Mouse (Mus musculus) erythroblast, embryonic 14.5 days (primary cell): ENCODE results near the gene Rab3gap1.

Experiments used
- GATA1 ChIP-seq: IDR thresholded peaks from 2 replicates; pipeline ENCODE4 v1.6.1; 2012; ENCODE audit warnings: low read length, inconsistent platforms, mixed read lengths
- TAL1 ChIP-seq: IDR thresholded peaks from 3 replicates; pipeline ENCODE4 v1.6.1; 2012; ENCODE audit warnings: low read length, inconsistent platforms, mixed read lengths

DNA sequence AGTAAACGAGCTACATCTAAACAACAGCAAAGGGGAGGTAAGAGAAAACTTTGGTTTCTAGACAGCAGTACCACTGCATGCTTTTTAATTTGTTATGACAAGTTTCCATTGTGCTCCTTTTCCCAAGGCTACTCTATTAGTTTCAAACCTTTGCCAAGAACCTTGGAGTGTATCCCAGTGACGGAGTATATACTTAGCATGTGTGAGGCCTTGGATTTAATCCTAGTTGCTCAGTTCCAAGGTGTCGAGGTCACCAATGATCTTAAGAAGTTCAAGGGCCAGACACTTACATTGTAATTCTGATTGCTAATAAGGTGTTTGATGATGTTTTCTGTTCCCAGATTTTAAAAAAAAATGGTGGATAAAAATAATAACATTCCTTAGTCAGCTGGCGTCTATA, 44.5 kb downstream of the Rab3gap1 start:
- no peak for TF ChIP-seq GATA1
- no peak for TF ChIP-seq TAL1
